Mouse (Mus musculus) embryonic fibroblast, embryonic 13.5 days (primary cell): ENCODE measurements around the gene Ambra1. TPM values are rescaled to one million over a fixed set of nuclear protein-coding genes. Genes with fewer than 3 reads are reported as not detected.

Experiments used
- H3K27ac ChIP-seq: 2 replicates; pipeline ENCODE4 v1.5.1; 2012; ENCODE audit warnings: low read length, control low read depth, inconsistent platforms; ENCODE audit not compliant: insufficient read depth
- H3K4me1 ChIP-seq: 2 replicates; pipeline ENCODE4 v1.6.1; 2011; ENCODE audit warnings: low read length; ENCODE audit not compliant: control insufficient read depth, insufficient read depth
- H3K4me3 ChIP-seq: 2 replicates; pipeline ENCODE4 v1.5.1; 2011; ENCODE audit warnings: mild to moderate bottlenecking, control low read depth, low read length; ENCODE audit not compliant: insufficient read depth
- CTCF ChIP-seq: IDR thresholded peaks from 2 replicates; pipeline ENCODE4 v1.5.1; 2011; ENCODE audit warnings: mild to moderate bottlenecking, control low read depth, low read length, moderate library complexity, borderline replicate concordance; ENCODE audit not compliant: insufficient read depth
- POLR2A ChIP-seq: IDR thresholded peaks from 2 replicates; pipeline ENCODE4 v1.6.1; 2011; ENCODE audit warnings: low read depth, mild to moderate bottlenecking, control low read depth, low read length, moderate library complexity
- polyA plus RNA-seq: library from polyadenylated mRNA; stranded (reverse); fragments of >200 nt; gene quantifications from 2 replicates; pipeline ENCODE4 v1.2.4, GENCODE M21; 2011; ENCODE audit warnings: low read depth; ENCODE audit not compliant: missing spikeins, insufficient read length

Gene Ambra1
- polyA plus RNA-seq, 1 experiment: 23.8 TPM

DNA sequence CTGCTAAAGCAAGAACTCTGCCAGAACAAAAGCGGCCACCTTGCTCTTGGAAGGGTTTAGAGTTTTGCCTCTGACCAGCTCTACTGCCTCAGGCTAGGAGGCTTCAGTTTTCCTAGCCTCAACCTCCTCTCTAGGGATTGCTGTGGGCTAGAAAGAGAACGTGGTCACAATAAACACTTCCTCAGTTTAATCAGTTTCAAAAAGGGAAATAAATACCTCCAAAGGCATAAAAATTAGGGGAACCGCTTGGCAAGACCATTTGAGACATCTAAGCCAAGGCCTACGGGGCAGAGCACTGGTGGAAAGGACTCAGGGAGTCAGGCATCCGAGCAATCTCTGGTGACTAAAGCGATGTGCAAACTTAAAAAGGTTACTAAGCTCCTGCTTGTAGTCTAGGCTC lies 225.9 kb downstream of the Ambra1 start:
- H3K4me1 ChIP-seq: no peaks in the 10 kb centered on the region
- H3K27ac ChIP-seq: no peak overlapping the region
- H3K4me3 ChIP-seq: no peak overlapping the region
- TF ChIP-seq CTCF (no peak), POLR2A (no peak)

- TF ChIP-seq CTCF: no peak
- TF ChIP-seq POLR2A: no peak
- Histone ChIP-seq H3K27ac (no peak overlapping the region), H3K4me1 (0 out of 2 replicates have a peak, but pooled peaks cover 2% of the 10 kb centered on the region)
Measured at GRCm38 (mm10) chr2:91957096-91957495, 227.2 kb downstream of the Ambra1 start.

GRCm38 (mm10) chr2:91958049-91958448 lies 228.1 kb downstream of the Ambra1 start:
- H3K27ac ChIP-seq: no peak overlapping the region
- H3K4me1 ChIP-seq: peaks cover 6% of the 10 kb centered on the region
- TF ChIP-seq CTCF: no peak
- TF ChIP-seq POLR2A: no peak
- no peak overlapping the region for H3K4me3 ChIP-seq

More at GRCm38 (mm10) chr2:91957096-91957495, 227.2 kb downstream of the Ambra1 start:
- no peak overlapping the region for H3K4me3 ChIP-seq

- H3K4me3 ChIP-seq: no peak overlapping the region
- peak; percentile 57; the same call in 1 of the 2 replicates for TF ChIP-seq CTCF
- no peak for TF ChIP-seq POLR2A
- no peak overlapping the region for H3K27ac ChIP-seq
- peaks cover 6% of the 10 kb centered on the region for H3K4me1 ChIP-seq
Measured at GRCm38 (mm10) chr2:91958701-91959457, 228.9 kb downstream of the Ambra1 start.

DNA sequence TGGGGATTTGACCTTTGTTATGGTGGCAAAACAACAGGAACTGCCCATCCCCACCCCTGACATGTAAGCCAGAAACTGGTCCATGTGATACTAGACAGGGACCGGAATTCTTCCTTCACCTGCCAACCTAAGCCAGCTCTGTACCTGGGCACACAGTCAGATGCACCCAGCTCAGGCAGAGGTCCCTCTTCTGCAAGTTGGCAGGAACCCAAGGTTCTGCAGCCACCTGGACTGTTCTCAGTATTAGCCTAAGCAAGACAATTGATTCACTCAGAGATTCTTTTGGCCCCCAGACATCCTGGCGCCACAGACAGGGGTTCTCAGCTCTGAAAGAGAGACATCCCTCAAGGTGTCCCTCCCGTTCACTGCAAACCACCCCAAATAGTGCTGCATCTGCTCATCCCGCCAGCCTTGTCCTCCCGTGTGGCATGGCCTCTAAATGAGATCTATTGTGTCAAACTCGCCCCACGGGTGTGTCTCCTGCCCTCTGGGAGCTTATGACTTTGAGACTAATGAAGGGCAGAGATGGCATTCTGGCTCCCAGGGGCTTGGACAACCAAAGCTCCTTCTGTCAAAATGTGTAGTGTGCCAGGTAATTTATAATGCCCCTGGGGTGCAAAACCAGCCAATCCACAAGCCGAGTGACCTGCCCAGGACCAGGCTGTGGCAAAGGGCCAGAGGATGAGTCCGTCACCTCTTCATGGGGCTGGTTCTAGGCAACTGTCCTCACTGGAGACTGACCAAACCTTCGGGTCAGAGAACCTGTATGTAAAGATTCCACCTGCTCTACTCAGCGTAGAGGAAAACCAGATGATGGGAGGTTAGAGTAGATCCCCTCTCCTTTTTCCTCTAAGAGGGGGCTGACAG lies 229.8 kb downstream of the Ambra1 start:
- H3K4me3 ChIP-seq: no peak overlapping the region
- no peak overlapping the region for H3K27ac ChIP-seq
- H3K4me1 ChIP-seq: peaks cover 6% of the 10 kb centered on the region
- TF ChIP-seq POLR2A (no peak), CTCF (no peak)

- H3K4me3 ChIP-seq: no peak overlapping the region
- H3K27ac ChIP-seq: no peak overlapping the region
- H3K4me1 ChIP-seq: peaks cover 6% of the 10 kb centered on the region
- no peak for TF ChIP-seq POLR2A
- TF ChIP-seq CTCF: no peak
Measured at GRCm38 (mm10) chr2:91960459-91960858, 230.5 kb downstream of the Ambra1 start.

DNA sequence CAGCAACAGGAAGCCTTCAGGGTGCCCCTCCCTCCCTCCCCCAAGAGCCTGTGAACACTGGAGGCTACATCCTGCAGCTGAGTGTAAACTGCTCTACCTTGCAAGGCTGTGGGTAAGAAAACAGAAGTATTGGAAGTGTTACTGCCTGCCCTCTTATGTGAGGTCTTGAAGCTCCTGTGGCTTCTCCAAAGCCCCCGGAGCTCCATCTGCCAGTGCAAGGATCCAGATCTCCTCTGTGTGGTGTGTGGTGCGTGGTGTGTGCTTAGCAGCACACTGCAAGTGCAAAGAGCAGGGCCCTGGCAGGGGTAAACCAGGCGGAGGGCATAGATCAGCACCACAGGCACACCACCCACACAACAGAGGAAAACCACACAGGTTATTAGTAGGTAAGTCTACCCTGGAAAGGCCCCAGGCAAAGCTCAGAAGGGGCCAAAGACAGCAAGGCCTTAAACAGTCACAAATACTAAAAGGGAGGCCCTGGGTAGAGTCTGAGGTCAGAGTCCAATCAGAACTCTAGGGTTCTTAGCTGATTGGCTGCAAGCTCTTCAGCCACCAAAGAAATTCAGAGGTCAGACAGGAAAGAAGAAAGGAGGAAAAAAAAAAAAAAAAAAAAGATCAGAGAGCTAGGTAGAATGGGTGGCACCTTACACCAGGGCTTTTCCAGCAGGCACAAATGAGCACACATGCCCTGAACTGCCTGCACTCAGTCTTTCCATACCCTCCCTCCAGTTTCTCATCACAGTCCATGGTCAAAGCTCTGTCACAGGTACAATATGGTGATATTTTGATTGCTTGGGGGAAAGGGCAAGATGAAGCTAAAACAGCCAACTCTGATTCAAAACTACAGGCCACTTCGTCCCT lies 232.2 kb downstream of the Ambra1 start:
- Histone ChIP-seq H3K4me3 (peak overlapping the region; percentile 75), H3K4me1 (peaks cover 6% of the 10 kb centered on the region), H3K27ac (no peak overlapping the region)
- no peak for TF ChIP-seq POLR2A
- no peak for TF ChIP-seq CTCF

DNA sequence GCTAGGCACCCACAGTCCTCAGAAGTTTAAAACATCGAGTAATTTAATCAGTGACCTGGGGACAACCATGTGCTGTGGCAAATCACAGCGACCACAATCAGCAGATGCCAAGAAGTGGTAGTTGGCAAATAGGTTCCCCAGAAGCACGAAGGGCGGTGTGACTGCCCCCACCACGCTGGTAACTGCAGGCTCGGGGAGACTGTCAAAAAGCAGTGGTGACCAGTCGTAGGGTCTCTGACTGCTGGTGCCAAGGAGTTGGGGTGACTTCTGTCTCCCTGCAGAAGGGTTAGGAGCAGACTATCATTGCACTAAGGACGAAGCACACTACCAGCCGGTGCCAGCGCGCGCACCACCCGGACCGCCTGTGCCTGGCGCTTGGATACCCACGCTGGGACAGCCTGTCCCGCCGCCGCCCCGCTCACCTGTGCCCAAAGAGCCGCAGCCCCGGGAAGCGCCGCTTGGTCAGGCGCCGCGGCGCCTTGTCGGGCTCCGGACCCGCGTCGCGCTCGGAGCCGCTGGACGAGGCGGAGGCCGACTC lies 233.0 kb downstream of the Ambra1 start:
- TF ChIP-seq CTCF (no peak), POLR2A (no peak)
- peak overlapping the region; percentile 75 for H3K4me3 ChIP-seq
- H3K27ac ChIP-seq: no peak overlapping the region
- H3K4me1 ChIP-seq: peaks cover 6% of the 10 kb centered on the region

GRCm38 (mm10) chr2:91963443-91963932 lies 233.6 kb downstream of the Ambra1 start:
- TF ChIP-seq CTCF (peak; percentile 83), POLR2A (peak; percentile 71)
- H3K4me1 ChIP-seq: peaks cover 6% of the 10 kb centered on the region
- H3K27ac ChIP-seq: no peak overlapping the region
- H3K4me3 ChIP-seq: peak overlapping the region; percentile 75
